Mouse (Mus musculus) urinary bladder, adult 18-20 months (tissue): ENCODE data around the gene Eno1.
"Not testable (repeated sequence)": the region's sequence is repeated elsewhere in the genome, so short reads cannot be mapped to it uniquely, and the experiment has no call there.

ENCODE experiments used
- DNase-seq, 2 experiments: peaks; one replicate each; pipeline ENCODE4 v3.0.0; 2022; ENCODE audit warnings: low spot score in 2 of 2, mixed read lengths in 2 of 2

The Eno1 gene

DNA sequence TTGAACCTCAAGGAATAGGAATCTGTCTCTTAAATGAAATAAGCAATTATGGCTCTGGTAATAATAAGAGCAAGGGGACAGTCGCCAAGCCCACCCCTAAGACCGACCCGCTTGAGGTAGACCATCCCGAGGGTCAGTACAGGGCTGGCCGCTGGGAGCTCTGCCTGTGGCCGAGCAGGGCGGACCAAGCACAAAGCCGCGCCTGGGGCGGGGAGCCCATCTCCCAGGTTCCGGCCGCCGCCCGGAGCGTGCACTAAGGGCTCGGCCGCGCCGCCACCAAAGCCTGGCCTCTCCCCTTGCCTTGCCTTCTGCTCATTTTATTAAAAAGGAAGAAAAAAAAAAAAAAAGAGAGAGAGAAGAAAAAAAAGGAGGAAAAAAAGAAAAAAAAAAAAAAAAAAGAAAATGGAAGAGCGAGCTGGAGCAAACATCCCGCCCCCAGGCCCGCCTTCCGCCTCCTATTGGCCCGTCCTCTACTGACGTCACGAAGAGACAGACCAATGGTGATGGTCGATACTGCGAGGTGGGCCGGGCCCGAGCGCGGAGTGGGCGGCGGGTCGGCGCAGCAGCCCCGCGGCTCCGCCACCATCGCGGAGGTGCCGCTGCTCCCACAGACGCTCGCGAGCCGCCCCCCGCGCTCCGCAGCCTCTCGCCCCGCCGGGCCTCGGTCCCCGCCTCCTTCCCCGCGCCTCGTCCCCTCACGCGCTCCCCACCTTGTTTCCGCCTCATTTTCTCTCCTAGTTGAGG, 44.7 kb downstream of the Eno1 start, which contains the start of gene Rere:
TSS of gene Rere (plus strand) at position 629 of the 744 bp plus-strand sequence.
- DNase-seq = peak; percentile 97 to 99

GRCm38 (mm10) chr4:150281891-150282630, 45.5 kb downstream of the Eno1 start:
- DNase-seq = peak in 1 of 2 experiments; percentile 65

- no peak for DNase-seq
Observed at GRCm38 (mm10) chr4:150282631-150283334, 46.3 kb downstream of the Eno1 start.

GRCm38 (mm10) chr4:150283335-150283638, 46.8 kb downstream of the Eno1 start:
- DNase-seq = no peak

- no peak for DNase-seq
Observed at GRCm38 (mm10) chr4:150283993-150284392, 47.5 kb downstream of the Eno1 start.

DNA sequence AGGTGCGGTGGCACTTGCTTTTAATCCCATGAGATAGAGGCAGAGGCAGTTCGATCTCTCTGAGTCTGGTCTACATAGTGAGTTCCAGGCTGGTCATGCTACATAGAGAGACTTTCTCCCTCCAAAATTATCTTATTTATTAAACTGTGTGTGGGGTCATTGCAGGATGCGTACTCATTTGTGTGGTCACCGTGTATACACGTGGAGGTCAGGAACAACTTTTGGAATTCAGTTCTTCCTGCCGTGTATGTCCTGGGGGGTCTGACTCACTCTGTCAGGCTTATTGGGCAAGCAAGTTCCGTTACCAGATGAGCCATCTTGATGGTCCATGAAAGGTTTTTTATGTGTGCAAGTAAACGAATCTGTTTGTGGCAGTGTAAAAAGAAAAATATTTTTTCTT, 50.5 kb downstream of the Eno1 start:
- DNase-seq = no peak

GRCm38 (mm10) chr4:150287463-150287862, 50.9 kb downstream of the Eno1 start:
- DNase-seq = not testable (repeated sequence)

DNA sequence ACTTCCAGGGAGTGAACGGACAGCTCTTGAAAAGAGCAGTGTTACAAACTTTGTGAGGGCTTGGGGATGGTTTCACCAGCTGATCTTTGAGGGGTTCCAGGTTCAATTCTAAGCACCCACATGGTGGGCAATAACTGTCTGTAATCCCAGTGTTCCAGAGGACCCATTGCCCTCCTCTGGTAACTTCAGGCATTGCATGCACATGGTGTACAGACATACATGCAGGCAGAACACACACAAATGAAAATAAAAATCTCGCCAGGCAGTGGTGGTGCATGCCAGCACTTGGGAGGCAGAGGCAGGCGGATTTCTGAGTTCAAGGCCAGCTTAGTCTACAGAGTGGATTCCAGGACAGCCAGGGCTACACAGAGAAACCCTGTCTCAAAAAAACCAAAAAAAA, 55.4 kb downstream of the Eno1 start:
- DNase-seq = no peak

- DNase-seq = no peak
Observed at GRCm38 (mm10) chr4:150294870-150295269, 58.3 kb downstream of the Eno1 start.

- DNase-seq = no peak
Observed at GRCm38 (mm10) chr4:150295966-150296365, 59.4 kb downstream of the Eno1 start.
